Mouse (Mus musculus): ENCODE data around the gene Gm16867.
"Not testable (repeated sequence)": the region's sequence is repeated elsewhere in the genome, so short reads cannot be mapped to it uniquely, and the experiment has no call there.

DNA sequence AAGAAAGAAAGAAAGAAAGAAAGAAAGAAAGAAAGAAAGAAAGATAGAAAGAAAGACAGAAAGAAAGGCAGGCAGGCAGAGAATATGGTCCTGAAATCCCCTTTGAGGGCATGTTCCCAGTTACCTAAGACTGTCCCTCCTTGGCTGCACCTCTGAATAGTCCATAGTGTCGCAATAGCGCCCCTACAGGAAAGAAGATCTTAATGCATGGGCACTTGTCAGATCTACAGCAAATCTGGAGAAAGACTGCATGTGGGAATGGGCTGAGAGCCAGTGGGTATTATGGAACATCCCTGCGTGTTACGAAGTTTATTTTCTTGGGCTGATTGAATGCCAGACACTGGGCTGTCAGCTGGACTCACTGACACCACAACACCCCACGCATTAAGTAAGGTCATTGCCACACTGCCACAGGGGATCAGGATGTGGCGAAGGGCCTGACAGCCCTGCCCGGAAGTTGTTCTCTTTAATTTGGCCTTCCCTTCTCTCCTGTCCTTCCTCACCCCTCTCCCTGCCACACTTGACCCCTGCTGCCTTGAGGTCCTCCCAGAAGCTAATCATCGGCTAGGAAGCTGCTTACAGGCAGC, 32.9 kb downstream of the Gm16867 start:
- TF ChIP-seq TAL1, GATA1 (IDR thresholded peaks at IDR 0.05; ENCODE audit: low read length): not testable (repeated sequence)
